Mouse (Mus musculus) urinary bladder, postnatal 4 days (tissue): ENCODE measurements around the gene Plod3.

Source experiments
- DNase-seq, 2 experiments: peaks; one replicate each; pipeline ENCODE4 v3.0.0; 2021 to 2022; ENCODE audit warnings: low spot score in 2 of 2

Plod3 gene

GRCm38 (mm10) chr5:136962966-136963540 is 23.8 kb upstream of the Plod3 start:
- DNase-seq = no peak

GRCm38 (mm10) chr5:136965210-136965609 is 21.6 kb upstream of the Plod3 start:
- no peak for DNase-seq

- no peak for DNase-seq
Measured at GRCm38 (mm10) chr5:136965686-136966085, 21.1 kb upstream of the Plod3 start.

- no peak for DNase-seq
Measured at GRCm38 (mm10) chr5:136966331-136966730, 20.5 kb upstream of the Plod3 start, which contains the start of gene Cldn15. TSS of gene Cldn15 (plus strand) at chr5:136966616.

GRCm38 (mm10) chr5:136966861-136967455 is 19.9 kb upstream of the Plod3 start:
- no peak for DNase-seq

- peak; percentile 56 to 67 for DNase-seq
Measured at GRCm38 (mm10) chr5:136967592-136967991, 19.2 kb upstream of the Plod3 start.

GRCm38 (mm10) chr5:136970703-136971102 is 16.1 kb upstream of the Plod3 start:
- DNase-seq = no peak

- no peak for DNase-seq
Measured at GRCm38 (mm10) chr5:136973670-136974069, 13.1 kb upstream of the Plod3 start.

- no peak for DNase-seq
Measured at GRCm38 (mm10) chr5:136977769-136978168, 9.1 kb upstream of the Plod3 start.

- no peak for DNase-seq
Measured at GRCm38 (mm10) chr5:136979762-136980161, 7.1 kb upstream of the Plod3 start.

- no peak for DNase-seq
Measured at GRCm38 (mm10) chr5:136980974-136981373, 5.8 kb upstream of the Plod3 start.

- no peak for DNase-seq
Measured at GRCm38 (mm10) chr5:136982338-136982930, 4.4 kb upstream of the Plod3 start.

GRCm38 (mm10) chr5:136984828-136985227 is 2.0 kb upstream of the Plod3 start:
- no peak for DNase-seq

- peak; percentile 70 to 76 for DNase-seq
Measured at GRCm38 (mm10) chr5:136987138-136987933, 517 bp downstream of the Plod3 start.

- no peak for DNase-seq
Measured at GRCm38 (mm10) chr5:136987934-136988271, 1.1 kb downstream of the Plod3 start, which contains the start of gene Znhit1. TSS of gene Znhit1 (minus strand) at chr5:136988021.

GRCm38 (mm10) chr5:136988420-136988819 is 1.6 kb downstream of the Plod3 start:
- DNase-seq = no peak

GRCm38 (mm10) chr5:136989801-136990200 is 3.0 kb downstream of the Plod3 start:
- DNase-seq = no peak

GRCm38 (mm10) chr5:136999449-136999848 is 12.6 kb downstream of the Plod3 start:
- no peak for DNase-seq

GRCm38 (mm10) chr5:137000612-137001011 is 13.8 kb downstream of the Plod3 start:
- no peak for DNase-seq

- DNase-seq = no peak
Measured at GRCm38 (mm10) chr5:137007276-137007675, 20.5 kb downstream of the Plod3 start.

GRCm38 (mm10) chr5:137009988-137010387 is 23.2 kb downstream of the Plod3 start:
- no peak for DNase-seq

GRCm38 (mm10) chr5:137012401-137012950 is 25.7 kb downstream of the Plod3 start:
- DNase-seq = no peak
